Mouse (Mus musculus) megakaryocyte, embryonic 14.5 days (primary cell): ENCODE results near the gene Gm49369.

Experiments
- FLI1 ChIP-seq: IDR thresholded peaks from 2 replicates; pipeline ENCODE4 v1.6.1; 2012; ENCODE audit warnings: low read length, inconsistent platforms, mixed read lengths
- GATA1 ChIP-seq: IDR thresholded peaks from 3 replicates; pipeline ENCODE4 v1.6.1; 2012; ENCODE audit warnings: mixed read lengths, low read length, inconsistent platforms, borderline replicate concordance

DNA sequence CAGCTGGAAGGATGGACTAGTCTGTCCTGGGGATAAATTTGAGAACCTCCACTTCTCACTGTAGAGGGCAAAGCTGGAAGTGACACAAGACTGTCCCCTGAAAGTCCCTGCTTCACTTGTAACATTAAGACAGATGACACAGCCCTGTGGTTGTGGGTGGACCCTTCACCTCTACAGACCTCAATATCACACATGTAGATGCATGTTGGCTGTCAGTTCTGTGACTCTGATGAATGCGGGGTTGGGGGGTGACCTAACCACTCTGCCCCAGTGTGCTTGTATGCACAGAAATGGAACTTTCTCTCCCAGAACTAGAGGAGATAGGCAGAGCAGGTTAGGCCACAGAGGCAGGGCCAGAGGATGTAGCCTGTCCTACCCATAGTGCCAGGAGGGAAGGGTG lies 14.1 kb upstream of the Gm49369 start:
- TF ChIP-seq GATA1 (no peak), FLI1 (no peak)
